Mouse (Mus musculus): ENCODE data around the gene Dlx4.

- TF ChIP-seq CTCF (IDR thresholded peaks at IDR 0.05; ENCODE audit: control insufficient read depth, insufficient read depth, insufficient replicate concordance, low read depth, low read length) (peak; percentile 97; the same call in 1 of the 2 replicates), POLR2A (IDR thresholded peaks at IDR 0.05; ENCODE audit: control insufficient read depth, low read depth, low read length) (no peak)
Observed at GRCm38 (mm10) chr11:95106440-95107236, 39.4 kb downstream of the Dlx4 start.

Data from testis, adult 2 months (tissue).